Mouse (Mus musculus): ENCODE results near the gene Btg1-ps1.
A peak's percentile ranks its signal among the peaks of the same experiment; 100 is the strongest.
"Not testable (repeated sequence)": the region's sequence is repeated elsewhere in the genome, so short reads cannot be mapped to it uniquely, and the experiment has no call there.

Gene Btg1-ps1

GRCm38 (mm10) chrX:38018597-38018996 lies at the start of gene Btg1-ps1:
Btg1-ps1 (minus strand) TSS chrX:38018815.
- not testable (repeated sequence) for DNase-seq

DNA sequence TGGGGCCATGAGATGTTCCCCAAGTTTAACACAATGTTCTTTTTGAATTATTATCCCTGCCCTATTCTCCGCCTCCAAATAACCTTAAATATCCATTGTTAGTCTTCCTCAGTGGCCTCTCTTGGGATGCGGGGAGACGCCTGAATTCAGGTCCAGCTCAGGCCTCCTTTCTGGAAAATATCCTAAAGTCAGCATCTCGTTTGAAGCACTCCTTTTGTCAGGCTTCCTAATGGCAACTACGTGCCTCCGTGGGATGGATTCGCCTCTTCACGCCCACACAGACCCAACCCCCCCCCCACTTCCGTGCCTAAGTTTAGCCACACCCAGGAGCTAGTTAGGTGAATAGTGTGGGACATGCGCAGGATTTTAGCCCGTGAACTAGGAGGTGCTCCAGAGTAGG lies 47.6 kb upstream of the Btg1-ps1 start, which contains the start of gene Rhox10:
Rhox10 (plus strand) TSS at position 301 of the 400 bp plus-strand sequence.
- no peak for DNase-seq

DNA sequence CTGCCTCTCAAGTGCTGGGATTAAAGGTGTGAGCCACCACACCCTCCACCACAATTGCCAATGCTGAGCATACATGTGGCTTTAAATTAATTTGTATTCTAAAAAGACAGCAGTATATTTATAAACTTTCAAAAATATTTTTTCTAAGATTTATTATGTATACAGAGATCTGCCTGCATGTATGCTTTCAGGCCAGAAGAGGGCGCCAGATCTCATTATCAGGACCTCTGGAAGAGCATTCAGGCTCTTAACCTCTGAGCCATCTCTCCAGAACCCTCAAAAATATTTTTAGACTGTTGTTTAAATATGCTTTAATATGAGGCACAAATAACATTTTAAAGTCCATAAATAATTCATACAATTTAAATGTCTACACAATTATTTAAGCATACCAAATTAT lies 42.9 kb upstream of the Btg1-ps1 start:
- DNase-seq = peak; percentile 4

- DNase-seq = not testable (repeated sequence)
These were observed 24.4 kb upstream of the Btg1-ps1 start, which contains the start of gene Btg1-ps2 for GRCm38 (mm10) chrX:38043014-38043413. Btg1-ps2 (minus strand) TSS chrX:38043114.

DNA sequence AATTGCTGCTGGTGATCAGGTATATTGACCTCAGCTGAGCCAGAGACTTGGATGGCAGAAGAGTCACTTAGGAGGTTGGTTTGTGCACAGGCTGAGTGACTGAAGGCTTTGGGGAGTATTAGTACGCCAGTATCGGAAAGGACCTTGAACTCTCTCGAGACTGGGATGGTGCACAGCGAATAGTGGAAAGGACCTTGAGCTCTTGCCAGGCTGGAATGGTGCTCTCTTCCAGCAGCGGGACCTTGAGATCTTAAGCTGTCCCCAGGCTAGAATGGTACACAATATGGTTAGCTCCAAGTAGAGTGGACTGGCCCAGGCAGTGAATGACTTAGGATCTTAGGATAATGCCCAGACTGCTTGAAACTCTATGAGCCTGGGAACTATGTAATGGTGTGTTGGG lies 21.1 kb upstream of the Btg1-ps1 start:
- DNase-seq = no peak

DNA sequence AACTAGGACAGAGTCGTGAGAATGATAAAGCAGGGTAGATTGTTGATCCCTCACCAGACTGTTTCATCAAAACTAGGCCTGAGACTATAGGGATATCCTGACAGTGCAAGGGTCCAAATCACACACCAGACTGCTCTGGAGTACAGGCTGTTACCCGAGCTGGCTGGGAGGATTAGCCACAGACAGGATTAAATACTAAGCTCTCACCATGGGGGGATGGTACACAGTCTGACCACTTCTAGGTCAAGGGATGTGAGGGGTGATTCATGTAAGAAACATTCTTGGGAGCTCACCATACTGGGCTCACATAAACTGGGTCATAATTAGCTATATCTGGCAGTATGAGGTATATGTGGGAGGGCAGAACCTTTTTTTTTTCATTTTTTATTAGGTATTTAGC lies 15.2 kb upstream of the Btg1-ps1 start:
- no peak for DNase-seq

GRCm38 (mm10) chrX:38008756-38009155 lies 9.9 kb downstream of the Btg1-ps1 start:
- DNase-seq = no peak
